Mouse (Mus musculus) ovary, postnatal 14 days (tissue): Measurements from ENCODE around the gene Ubxn11.
A peak's percentile ranks its signal among the peaks of the same experiment; 100 is the strongest.

Experiments
- DNase-seq: peaks from one replicate; pipeline ENCODE4 v3.0.0; 2022; ENCODE audit warnings: low spot score

Ubxn11 gene

DNA sequence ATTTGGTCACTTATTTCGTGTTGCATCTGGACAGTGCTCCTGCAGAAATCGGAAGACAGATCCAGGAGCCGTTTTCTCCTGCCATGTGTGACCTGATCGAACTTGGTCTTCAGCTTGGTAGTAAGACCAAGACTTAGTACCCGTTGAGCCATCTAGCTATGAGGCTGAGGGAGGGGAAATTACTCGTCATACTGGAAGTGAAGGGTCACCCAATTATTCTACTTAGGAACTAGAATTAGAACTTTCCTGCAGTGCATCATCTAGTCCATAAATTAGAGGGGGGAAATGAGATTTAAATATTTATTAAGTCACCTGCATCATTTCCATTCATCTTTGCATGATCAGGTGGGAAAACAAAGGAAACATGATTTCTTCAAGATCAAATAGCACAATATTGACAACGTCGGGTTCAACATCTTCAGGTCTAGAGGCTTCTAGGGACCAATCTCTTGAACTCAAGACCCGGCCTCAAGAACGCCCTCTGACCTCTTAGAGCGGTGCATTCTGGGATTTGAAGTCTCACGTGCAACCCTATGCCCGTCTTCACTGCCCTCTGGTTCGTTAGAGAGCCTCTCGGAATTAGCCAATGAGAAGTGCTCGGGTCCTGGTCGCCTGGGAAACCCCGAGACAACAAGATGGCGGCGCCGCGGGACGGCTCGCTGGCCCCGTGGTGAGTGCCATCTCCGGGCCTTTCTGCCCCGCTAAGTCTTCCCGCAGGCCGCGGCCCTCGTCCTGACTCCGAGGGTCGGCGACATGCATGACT, at the start of gene Ubxn11:
Gene Ubxn11, plus strand, starts transcription at position 592 of the 763 bp plus-strand sequence.
- DNase-seq, result peak; percentile 79

DNA sequence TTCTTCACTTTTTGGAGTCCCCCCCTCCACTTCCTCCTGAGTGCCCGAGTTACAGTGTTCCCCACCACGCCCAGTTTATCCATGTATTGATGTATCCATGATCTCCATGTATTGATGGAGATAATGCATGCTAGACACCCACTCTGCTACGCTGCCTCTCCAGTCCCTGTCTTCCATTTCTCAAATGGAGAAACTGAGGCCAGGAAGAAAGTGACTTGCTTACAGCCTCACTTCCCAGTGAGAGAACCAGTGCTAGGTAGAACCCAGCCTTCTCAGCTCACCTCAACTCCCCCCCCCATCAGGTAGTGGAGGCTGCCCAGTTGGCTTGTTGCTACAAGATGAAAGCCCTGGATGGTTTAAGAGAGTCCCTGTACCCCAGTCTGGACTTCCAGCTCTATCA, 48.8 kb upstream of the Ubxn11 start, which contains the start of gene Zfp683:
Gene Zfp683, plus strand, starts transcription at position 301 of the 400 bp plus-strand sequence.
- no peak for DNase-seq

DNA sequence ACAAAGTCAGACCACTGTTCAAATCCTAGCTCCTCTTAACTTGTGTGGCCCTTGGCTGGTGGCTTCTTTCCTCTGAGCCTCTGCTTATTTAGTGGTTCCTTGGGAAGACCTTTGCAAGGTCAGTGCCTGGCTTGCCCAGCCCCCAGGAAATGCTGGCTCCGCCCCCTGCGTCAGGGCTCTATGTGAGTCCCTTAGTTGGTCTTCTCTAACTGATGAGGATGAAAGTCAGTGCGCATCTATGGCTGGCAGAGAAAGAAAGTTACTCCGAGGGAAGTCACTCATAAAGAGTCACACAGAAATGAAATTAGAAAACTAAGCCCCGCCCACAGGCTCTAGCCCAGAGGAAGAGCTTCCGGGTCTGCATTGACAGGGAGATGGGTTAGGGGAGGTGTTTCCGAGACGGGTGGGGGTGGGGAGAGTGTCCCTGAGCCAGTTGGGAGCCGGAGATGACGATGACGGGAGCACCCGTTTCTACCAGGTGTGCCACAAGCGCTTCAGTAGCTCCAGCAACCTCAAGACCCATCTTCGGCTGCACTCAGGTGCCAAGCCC, 44.1 kb upstream of the Ubxn11 start:
- no peak for DNase-seq

DNA sequence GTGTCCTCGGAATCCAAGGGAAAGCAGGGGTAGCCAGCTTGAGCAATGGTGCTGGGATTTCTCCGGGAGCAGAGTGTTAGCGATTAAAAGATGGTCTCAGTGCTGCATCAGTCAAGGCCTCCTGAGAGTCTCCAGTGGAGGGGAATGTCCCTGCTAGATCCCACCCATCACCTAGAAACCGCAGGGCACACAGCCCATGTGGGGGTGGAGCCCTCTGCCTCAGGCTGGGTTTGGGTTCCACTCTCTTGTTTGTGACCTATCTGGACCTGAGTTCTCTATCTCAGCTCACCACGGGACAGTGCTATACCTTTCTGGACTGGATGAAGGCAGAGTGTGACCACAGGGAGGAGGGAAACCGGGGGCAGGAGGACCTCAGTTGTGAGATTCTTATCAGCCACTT, 43.5 kb upstream of the Ubxn11 start:
- DNase-seq, result no peak

DNA sequence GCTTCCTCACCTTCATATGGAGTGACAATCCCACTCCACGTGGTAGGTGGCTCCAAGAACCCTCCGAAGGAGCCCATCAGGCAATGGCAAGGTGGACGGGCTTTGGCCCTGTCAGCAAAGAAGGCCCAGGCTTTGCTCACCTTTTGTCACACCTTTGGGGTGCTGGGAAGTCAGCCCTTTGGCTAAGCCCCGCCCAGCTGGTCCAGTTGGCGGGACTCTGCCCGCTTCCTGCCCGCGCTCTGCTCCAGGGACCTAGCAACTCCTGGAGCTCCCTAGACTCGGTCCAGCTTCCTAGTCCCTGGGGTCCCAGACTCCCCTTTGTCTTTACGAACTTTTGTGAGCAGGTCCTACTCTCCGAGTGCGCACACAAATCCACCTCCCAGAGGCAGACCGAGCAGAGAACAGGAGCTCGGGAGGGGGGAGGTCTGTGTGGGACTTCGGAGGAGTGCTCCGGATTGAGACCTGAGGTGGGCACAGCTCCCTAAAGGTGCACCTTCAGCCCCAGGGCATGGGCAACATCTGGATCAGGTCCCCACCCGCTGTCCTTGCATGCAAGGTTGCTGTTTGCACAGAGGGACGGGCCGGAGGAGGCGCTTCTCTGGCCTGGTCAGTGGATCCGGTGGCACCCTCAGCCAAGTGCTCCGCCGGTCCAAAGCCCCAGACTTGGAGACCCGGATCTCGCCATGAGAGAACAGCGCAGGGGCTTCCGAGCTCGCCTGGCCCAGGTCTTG, 42.1 kb upstream of the Ubxn11 start, which contains the start of gene Crybg2:
Gene Crybg2, plus strand, starts transcription at position 681 of the 731 bp plus-strand sequence.
- DNase-seq, result no peak

DNA sequence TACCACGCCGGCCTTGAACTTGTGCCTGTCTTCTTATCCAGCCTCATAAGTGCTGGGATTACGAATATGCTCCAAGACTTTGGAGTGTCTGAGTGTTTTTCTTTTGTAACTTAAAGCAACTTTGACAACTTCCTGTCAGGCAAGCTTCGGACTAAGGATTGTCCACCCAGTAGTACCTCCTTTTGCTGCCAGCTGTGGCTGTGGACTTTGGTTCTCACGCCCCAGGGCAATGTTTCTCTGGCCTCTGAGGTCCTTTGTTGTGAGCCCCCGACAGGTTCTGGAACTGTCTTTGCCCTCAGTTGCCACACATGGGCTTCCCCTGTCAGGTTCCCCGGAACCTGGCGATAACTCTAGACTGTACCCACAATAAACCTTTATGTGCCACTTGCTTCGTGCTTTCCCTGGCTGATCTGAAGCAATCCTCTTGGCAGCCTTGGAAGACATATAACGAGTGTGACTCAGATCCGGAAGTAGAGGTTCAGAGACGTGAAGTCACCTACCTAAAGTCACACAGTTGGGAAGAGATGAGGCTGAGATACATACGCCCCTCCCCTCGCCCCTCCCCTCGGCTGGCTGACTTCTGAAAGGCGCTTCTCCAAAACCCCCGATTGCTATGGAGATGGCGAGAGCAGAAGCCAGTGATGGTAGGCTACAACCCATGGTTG, 41.1 kb upstream of the Ubxn11 start:
- DNase-seq, result no peak

DNA sequence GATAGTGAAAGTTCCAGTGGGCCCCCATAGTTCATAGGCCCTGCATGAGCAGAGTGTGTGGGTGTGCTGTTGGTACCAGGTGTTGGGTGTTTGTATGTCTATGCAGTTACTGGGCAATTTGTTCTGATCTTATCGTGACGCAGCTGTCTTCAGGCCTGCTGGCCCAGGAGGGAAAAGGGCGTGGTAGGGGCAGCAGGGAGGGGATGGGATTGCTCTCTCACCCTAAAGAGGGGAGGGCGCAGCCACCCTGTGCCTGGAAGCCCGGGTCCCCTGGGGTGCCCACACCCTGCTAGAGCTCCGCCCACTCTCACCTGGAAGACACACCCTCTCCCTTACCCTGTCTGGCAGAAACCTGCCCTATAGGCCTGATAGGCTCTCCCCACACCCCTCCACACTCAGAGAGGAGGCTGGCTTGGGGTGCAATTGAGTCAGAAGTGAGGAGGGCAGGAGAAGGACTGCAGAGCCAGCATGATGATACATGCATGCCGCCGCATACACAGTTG, 40.4 kb upstream of the Ubxn11 start:
- DNase-seq, result no peak

DNA sequence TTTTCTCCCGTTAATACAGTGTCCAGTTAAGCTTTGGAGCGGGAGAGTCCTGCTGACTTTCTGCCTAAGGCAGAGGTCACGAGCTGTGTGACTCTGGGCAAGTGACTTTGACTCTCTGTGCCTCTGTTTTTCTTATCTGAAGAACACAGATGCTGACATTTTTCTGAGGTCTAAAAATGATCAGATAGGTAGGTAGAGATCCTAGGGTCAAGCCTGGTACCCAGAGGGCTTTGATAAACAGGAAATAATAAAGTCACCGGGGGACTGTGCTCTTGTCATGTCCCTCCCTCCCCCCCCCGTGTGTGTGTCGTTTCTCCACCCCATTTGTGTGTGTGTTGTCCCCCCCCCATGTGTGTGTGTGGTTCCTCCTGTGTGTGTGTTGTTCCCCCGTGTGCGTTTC, 39.8 kb upstream of the Ubxn11 start:
- DNase-seq, result no peak

DNA sequence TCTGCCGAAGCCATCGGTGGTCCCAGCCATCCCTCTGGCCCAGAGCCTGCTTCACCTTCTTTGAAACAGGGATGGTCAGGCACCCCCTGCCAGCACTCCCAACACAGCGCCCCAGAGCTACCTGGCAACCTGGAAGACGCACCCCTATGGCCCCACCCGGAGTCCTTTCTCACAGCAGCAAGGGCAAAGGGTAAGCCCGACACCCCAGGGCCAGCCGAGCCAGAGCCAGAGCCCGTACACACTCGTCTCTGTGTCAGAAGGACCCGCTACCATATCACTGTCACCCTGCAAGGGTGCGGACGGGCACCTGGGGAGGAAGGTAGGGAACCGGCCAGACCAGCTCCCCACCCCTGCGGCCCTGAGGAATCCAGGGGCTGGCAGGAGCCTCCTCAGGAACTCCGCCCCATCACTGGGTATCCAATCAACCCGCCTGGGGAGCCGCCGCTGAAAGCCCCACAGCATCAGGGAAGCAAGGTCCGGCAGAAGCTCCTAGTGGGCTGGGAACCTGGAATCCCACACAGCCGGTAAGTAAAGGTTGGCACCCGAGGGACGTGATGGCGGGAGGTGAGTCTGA, 36.9 kb upstream of the Ubxn11 start:
- DNase-seq, result no peak

DNA sequence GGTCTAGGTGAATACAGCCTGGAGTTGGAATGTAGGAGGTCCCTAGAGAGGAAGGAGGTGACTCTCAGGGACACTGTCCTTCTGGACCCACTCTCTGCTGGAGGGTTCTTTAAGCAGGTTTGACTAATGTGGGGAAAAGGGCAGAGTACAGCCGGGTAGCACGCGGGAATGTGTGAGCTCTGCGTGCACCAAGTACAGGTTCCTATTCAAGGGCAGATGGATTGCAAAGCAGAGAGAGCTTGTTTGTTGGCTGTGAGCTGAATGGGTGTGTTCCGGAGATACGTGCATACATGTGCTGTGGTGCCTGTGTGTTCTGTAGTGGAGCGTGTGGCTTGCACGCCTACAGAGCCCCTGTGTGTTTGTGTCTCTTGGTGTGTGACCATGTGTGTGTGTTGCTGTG, 35.0 kb upstream of the Ubxn11 start:
- no peak for DNase-seq

DNA sequence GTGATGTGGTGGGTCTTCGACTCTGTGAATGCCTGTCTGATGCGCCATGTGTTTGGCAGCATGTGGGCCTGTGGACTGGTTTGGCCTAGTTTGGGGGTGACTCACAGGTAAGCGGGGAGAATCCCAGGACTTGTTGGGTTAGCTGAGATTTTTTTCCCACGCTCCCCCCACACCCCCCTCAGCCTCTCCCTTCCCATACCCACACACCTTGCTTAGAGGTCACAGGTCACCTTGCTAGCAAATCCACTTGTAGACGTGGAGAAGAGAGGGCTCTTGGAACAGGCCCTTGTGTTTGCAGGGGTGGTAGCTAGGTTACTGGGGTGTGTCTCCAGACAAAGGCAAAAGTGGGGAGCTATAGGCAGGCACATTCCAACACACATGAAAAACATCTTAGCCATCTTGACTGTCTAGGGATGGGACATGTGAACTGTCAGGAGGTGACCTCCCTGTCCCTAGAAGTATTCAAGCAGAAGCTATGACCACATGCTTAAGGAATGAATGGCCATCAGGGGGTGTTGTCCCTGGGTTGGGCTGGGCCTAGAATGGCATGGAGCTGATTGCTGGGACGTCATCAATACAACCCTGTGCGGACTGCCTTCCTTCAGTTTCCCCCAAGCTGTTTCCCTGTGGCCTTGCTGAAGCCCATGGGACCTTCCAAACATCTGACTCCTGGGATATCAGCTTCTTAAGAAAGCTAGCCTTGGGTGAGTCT, 34.4 kb upstream of the Ubxn11 start:
- no peak for DNase-seq

DNA sequence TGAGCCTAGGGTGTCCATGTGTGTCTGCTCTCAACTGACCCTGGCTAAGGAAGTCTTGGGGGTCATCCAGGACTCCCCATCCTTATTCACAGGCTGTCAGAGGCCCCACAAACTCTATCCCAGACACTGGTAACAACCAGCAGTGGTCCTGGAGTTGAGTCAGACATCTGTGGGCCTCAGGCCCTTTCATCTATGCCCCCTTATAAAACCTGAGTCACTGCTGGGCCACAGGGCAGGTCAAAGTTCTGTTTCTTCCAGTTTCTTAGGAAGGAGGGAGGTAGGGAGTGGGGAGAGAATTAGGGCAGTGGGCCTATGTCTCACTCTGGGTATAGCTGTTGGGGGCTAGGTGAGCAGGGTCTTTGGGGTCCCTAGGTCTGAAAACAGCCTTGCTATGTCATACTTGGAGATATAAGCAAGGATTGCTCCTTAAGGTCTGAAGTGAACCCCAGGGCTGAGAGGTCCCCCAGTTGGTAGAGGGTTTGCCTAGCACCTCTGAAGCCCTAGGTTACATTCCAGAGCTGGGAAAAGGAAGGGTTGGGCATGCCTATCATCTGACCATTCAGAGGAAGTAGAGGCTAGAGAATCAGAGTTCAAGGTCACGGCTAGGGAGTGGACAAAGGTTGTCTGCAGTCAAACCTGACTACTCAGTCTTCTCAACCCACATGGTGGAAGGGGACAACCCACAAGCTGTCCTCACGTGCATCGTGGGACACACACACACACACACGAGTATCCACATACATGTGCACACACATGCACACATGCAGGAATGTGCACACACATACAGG, 33.4 kb upstream of the Ubxn11 start:
- DNase-seq, result no peak

DNA sequence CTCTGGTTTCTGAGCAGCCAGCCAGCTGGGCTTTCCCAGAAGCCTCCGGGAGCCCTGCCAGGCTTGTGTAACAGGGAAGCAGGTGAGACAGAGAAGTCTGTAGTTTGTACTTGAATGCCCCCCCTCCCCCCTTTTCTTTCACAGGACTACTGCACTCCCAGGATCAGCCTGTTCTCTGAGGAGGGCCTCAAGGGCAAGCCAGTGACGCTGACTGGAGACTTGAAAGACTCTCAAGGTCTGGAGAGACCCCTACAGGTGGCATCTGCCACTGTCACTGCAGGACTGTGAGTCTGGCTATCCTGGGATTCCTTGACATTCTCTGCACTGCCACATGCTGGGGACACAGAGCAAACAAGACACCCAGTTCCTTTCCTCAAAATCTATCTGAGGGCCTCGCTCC, 23.7 kb upstream of the Ubxn11 start:
- peak; percentile 38 for DNase-seq

DNA sequence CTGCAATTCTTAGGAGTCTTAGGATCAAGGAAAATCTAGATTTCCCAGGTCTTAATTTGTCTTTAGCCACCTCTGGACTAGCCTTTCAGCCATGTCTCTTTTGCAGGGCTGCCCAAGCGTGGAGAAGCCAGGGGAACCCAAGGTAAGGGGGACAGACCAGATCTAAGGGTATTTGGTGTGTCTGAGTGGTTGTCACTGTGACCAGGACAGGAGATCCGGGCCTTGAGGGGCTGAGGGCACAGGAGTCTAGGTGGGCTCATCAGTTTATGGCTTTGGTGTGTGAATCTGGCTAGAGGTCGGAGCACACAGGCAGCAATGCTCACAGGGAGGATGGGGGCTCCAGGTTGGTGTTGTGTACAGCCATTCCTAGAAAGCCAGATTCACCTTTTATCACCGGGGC, 21.7 kb upstream of the Ubxn11 start:
- DNase-seq, result no peak

DNA sequence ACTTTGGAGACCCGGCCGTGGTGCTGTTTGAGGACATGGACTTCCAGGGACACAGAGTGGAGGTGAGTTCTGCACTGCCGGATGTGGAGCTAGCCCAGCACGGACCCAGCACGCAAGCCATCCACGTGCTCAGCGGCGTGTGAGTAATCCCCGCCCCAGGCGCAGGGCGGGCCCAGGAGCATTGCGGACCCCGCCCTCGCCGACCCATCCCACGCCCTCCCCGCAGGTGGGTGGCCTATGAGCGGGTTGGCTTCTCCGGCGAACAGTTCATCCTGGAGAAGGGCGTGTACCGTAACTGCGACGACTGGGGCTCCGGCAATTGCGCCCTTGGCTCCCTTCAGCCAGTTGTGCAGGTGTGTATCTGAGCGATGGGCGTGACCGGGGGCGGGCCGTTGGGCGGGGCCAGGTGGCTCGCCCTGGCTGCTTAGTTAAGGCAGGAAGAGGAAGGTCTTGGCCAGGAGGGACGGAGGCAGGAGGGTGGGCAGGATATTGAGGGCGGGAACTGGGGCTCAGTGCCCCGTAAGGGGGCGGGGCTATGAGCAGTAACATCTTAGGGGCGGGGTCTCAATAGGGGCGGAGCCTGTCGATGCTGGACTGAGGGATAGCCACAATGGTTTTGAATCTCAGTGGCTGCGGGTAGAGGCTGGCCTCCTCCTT, 20.5 kb upstream of the Ubxn11 start:
- DNase-seq, result peak; percentile 49

DNA sequence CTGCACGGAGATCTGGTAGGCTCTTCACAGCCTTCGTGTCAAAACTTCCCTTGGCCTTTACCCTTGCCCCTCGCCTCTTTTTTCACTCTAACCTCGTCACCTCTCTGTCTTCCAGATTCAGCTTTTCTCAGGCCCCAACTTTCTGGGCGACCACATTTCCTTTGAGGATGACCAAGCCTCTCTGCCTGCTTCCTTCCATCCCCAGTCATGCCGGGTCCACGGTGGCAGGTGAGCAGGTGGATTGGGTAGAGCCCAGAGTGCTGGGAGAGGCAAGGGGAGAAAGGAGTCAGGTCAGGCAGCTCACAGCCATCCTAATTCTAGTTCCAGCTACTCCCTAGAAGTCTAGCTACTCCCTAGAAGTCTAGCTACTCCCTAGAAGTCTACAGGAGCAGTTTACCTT, 19.9 kb upstream of the Ubxn11 start:
- no peak for DNase-seq

DNA sequence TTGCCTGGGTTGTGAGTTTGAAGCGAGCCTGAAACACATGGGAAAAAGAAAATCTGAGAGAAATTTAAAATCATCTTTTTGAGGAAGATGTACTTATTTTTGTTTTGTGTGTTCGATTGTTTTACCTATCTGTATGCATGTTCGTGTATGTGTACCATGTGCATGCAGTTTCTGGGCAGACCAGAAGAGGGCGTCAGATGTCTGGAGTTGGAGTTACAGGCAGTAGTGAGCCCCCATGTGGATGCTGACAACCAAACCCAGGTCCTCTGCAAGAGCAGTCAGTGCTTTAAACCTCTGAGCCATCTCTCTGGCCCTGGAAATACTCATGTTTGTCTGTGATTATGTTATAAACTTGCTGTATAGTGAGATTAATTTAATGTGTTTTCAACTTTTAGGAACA, 17.4 kb upstream of the Ubxn11 start:
- no peak for DNase-seq

DNA sequence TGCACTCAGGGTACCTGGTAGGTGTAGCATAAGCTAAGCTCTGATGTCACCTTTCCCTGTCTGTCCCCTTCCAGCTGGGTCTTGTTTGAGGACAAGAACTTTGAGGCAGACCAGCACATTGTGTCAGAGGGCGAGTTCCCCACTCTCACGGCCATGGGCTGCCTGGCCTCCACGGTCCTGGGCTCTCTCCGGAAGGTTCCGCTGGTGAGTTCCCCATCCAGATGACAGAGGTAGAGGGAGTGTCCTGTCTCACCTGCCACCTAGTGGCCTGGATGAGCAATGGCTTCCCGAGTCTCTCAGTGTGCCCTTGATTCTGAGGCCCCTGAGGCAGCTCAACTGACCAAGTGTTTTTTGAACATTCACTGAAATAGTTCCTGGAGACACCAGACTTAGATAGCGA, 15.0 kb upstream of the Ubxn11 start:
- DNase-seq, result peak; percentile 30

DNA sequence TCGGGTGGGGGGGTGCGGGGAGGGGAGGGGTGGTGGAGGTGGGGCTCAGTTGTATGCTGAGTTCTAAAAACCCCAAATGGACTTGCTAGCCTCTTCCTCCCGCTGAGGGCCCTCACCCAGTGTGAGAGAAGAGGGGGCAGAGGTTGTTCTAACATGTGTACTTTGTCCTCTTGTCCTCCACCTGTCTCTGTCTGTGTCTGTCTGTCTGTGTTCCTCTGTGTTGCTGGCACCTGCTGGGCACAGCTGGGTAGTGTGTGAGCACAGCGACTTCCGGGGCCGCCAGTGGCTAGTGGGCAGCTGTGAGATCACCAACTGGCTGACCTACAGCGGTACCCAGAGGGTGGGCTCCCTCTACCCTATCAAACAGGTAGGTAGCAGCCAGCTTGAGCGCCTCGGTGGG, 13.3 kb upstream of the Ubxn11 start:
- DNase-seq, result no peak
